Mouse (Mus musculus): ENCODE data around the gene Prkn.

DNA sequence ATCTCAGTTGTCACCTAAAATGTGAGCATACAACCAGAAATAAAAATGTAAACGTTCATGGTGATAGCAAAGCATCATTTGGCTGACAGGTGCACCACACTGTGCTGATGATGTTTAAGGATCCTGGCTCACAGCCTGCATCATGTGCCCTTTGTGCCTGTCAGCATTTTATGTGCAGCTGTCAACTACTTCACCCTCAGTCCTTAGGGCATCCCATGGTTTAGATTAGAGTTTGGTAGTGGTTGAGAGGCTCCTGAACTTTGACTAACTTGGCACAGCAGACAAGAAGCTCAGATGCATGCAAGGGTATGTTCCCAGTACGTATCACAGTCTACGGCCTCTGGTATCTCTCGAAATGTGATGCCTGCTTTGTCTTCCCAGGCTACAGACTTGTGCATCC, 803.8 kb downstream of the Prkn start:
- TF ChIP-seq ZNF384 (IDR thresholded peaks at IDR 0.05; ENCODE audit: low read depth, low read length) (no peak), MAFK (IDR thresholded peaks at IDR 0.05; ENCODE audit: insufficient read depth, low read depth, low read length) (no peak)
